Mouse (Mus musculus) heart, postnatal 25 days (tissue): ENCODE results near the gene Hormad2. TPM values are rescaled to one million over a fixed set of nuclear protein-coding genes. Genes with fewer than 3 reads are reported as not detected.
A peak's percentile ranks its signal among the peaks of the same experiment; 100 is the strongest.

Source experiments
- DNase-seq: peaks from one replicate; pipeline ENCODE4 v3.0.0; 2022; ENCODE audit warnings: low spot score
- intact Hi-C: fragments of 180-260 bp; cut with DNase I; formaldehyde crosslinking; loops from one replicate; pipeline ENCODE4 v1.15.1; 2025
- total RNA-seq, 2 experiments: library from RNA; stranded (reverse); gene quantifications; 2 replicates each; pipeline ENCODE4 v1.2.3; 2021

Gene Hormad2
- total RNA-seq, 2 experiments from 2014 or later, result not detected

GRCm38 (mm10) chr11:4308514-4309450, 132.1 kb downstream of the Hormad2 start:
- intact Hi-C loops, result loop anchor here (5.0 kb wide), 1 partner anchor 41 kb away; no protein-coding TSS in a partner anchor
- no peak for DNase-seq

DNA sequence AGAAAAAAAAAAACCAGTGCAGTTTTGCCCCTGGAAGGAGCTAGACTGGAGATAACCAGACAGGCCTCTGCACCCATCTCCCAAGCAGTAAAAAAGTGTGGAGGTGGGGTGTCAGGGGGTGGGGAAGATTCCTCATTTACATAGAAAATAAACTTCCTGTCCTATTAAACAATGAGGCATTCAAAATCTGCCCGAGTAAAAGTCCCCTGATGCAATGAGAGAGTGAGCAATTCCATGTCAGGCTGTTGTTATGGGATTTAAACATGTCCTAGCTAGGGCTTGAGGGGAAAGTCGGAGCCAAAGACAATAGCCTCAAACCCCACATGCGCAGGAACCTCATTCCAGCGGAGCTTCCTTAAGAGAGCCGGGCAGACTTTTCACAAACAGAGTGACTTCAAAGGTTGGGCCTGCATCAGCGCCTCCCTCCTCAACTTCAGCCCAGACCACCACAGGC, 132.8 kb downstream of the Hormad2 start:
- DNase-seq, result no peak
- intact Hi-C loops, result loop anchor here (5.0 kb wide), 1 partner anchor 41 kb away; no protein-coding TSS in a partner anchor

GRCm38 (mm10) chr11:4306086-4306485, 134.8 kb downstream of the Hormad2 start:
- no peak for DNase-seq
- intact Hi-C loops, result loop anchor here (5.0 kb wide), 1 partner anchor 39 kb away; no protein-coding TSS in a partner anchor

- no peak for DNase-seq
- intact Hi-C loops, result loop anchor here (5.0 kb wide), 1 partner anchor 38 kb away; no protein-coding TSS in a partner anchor
Observed at GRCm38 (mm10) chr11:4305090-4305489, 135.8 kb downstream of the Hormad2 start.

GRCm38 (mm10) chr11:4304203-4304602, 136.7 kb downstream of the Hormad2 start:
- intact Hi-C loops, result no loop called here
- no peak for DNase-seq

DNA sequence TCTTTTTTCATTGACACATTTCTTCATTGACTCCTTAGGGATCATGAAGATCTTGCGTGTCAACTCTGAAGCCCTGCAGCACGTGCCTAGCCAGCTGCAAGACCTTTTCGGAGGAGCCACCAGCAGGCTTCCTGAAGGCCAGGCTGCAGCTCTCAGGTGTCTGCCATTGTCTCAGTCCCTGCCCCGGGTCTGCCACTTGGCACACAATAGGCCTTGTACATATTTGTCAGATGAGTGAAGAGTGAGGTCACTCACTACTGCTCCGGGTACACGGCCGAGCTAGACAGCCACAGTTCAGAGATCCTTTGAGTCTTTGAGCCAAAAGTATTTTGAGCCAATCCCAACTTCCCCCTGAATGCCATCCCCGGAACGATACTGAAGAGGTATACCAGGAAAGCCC, 137.9 kb downstream of the Hormad2 start:
- intact Hi-C loops, result no loop called here
- no peak for DNase-seq

DNA sequence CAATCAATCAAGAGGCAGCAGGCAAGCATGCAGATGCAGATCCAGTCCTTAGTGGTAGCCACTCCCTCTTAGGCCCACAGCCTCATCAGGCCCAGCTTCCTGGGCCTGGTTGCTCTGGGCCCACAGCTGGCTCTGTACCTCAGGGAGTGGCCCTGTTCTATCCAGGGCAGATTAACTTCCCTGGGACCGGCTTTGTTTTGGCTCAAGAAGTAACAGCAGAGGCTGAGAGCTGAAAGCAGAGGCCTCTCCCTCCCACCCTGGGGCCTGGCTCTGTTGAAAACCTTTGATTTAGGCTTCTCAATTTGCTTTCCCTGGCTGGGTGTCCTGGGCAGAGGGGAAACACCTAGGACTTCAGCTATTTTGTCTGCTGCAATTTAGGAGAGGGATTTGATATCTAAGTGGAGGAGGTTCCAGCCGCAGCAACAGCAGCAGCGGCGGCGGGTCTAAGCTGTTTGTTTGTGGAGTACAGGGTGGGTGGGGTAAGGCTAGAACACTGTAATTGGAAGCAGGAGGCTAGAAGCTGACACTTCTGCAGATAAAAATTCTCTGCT, 138.5 kb downstream of the Hormad2 start:
- DNase-seq, result peak; percentile 34
- intact Hi-C loops, result no loop called here

- DNase-seq, result no peak
- intact Hi-C loops, result no loop called here
Observed at GRCm38 (mm10) chr11:4300683-4301082, 140.2 kb downstream of the Hormad2 start.

DNA sequence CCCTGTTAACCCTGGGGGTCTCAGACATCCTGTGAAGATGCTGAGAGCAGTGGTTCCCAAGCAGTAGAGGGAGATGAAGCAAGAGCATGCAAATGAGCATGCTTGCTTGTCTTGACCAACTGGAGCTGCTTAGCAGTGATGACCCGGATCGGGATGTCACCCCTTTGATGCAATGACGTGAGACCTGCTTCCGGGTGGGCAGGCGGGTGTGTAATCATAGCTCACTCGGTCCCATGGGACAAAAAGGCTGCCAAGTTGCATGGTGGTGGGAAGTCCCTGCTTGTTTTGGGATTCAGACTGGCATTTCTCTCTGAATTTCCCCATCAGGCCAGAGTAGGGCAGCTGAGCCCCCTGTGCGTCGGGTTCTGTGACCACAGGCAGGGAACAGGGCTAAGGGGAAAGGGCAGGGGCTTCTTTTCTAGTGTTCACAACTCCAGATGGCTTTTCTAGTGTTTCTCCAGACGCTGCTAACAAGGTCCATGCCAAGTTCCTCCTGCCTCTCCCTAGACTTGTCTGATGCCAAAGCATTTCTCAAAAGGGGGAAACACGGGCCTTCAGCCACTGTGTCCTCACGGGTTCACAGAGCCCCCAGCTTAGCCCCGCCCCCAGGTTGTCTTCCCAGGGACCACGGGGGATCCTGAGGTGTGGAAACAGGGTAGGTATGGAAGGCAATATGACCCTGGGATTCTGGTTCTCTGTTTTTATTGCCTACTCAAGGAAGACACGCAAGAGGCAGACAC, 141.0 kb downstream of the Hormad2 start:
- intact Hi-C loops, result no loop called here
- DNase-seq, result peak; percentile 68

- intact Hi-C loops, result no loop called here
- DNase-seq, result no peak
Observed at GRCm38 (mm10) chr11:4299191-4299590, 141.7 kb downstream of the Hormad2 start.

- no peak for DNase-seq
- intact Hi-C loops, result no loop called here
Observed at GRCm38 (mm10) chr11:4298615-4299014, 142.3 kb downstream of the Hormad2 start.

DNA sequence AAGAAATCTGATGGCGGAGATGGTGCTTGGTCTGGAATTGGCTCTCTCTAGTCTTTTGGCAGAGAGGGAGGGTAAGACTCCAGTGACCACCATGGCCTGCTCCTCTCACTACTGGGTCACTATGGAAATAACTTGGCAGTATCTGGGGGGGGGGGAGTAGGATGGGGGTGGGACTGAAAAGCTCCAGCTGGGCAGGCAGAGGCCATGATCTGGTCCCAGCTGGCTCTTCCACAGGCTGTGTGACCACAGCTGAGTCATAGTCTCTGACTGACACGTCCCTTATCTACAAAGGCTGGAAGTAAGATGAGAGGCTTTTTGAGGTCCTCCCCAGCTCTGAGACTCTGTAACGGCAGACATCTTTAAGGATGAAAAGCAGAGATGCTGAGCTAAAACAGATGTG, 143.2 kb downstream of the Hormad2 start:
- intact Hi-C loops, result no loop called here
- DNase-seq, result no peak

DNA sequence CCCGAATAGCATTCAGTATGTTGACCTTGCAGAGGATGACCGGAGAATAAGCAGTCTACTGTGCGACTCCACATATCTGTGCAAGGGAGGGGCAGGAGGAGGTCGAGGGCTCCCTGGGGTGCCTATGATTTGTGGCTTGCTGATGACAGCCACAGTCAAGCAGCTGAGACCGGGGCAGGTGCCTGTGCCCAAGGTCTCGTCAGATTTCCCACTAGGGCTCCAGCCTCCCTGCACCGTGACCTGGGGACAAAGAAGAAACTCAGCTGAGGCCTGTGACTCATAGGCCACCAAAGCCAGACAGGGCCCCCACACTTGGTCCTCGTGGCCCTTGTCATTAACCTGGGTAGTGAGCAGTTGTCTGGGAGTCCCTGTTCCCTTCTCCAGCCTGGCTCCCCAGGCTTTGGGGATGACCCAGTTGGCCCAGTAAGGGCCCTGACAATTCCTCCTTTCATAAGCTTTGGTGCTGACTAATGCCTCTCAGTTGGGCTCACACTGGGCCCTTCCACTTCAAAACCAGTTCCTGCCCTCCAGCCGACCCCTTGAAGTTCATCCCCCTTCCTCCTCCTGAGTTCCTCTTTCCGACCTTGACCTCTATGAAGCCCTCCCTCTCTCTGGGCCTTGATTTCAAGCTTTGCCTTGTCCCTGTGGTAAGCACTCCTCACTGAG, 144.2 kb downstream of the Hormad2 start:
- intact Hi-C loops, result no loop called here
- no peak for DNase-seq

Other genes with a start within 250 kb of the Hormad2 start
- gene Castor1, start 222.9 kb downstream of the Hormad2 start, total RNA-seq, result 1 to 10 TPM; 3.8 to 7.4 TPM
- not detected for gene Osm, start 204.7 kb downstream of the Hormad2 start, total RNA-seq
- gene Lif, start 183.5 kb downstream of the Hormad2 start, total RNA-seq, result under 1 TPM; 0.17 to 0.55 TPM
- 10 to 100 TPM; 49.6 to 50.6 TPM for gene Mtmr3, start 153.8 kb upstream of the Hormad2 start, total RNA-seq
- not detected for gene Gm11032, start 179.0 kb upstream of the Hormad2 start, total RNA-seq
- gene Ascc2, start 196.6 kb upstream of the Hormad2 start, total RNA-seq, result 10 to 100 TPM; 13.6 to 15.2 TPM